Mouse (Mus musculus) myocyte (in vitro differentiated cells): Measurements from ENCODE around the gene Stx16. TPM values are rescaled to one million over a fixed set of nuclear protein-coding genes. Genes with fewer than 3 reads are reported as not detected.

Source experiments
- H3K27me3 ChIP-seq: one replicate; pipeline ENCODE4 v1.6.1; 2011; ENCODE audit not compliant: control insufficient read depth, insufficient read depth, insufficient read length
- H3K36me3 ChIP-seq: one replicate; pipeline ENCODE4 v1.6.1; 2011; ENCODE audit not compliant: control insufficient read depth, insufficient read depth
- H3K4me2 ChIP-seq: one replicate; pipeline ENCODE4 v1.6.1; 2011; ENCODE audit warnings: low read depth, control low read depth
- H3K4me3 ChIP-seq: one replicate; pipeline ENCODE4 v1.5.1; 2011; ENCODE audit warnings: mild to moderate bottlenecking, control low read depth, moderate library complexity
- H3K79me2 ChIP-seq: one replicate; pipeline ENCODE4 v1.6.1; 2011; ENCODE audit not compliant: control insufficient read depth, insufficient read depth
- H3ac ChIP-seq: one replicate; pipeline ENCODE4 v1.6.1; 2011; ENCODE audit not compliant: control insufficient read depth, insufficient read length
- CEBPB ChIP-seq: IDR thresholded peaks from 2 replicates; pipeline ENCODE4 v1.6.1; 2011; ENCODE audit warnings: mild to moderate bottlenecking, moderate library complexity; ENCODE audit not compliant: poor library complexity, insufficient read depth, severe bottlenecking
- E2F4 ChIP-seq: IDR thresholded peaks from one replicate; pipeline ENCODE4 v1.6.1; 2011; ENCODE audit warnings: mild to moderate bottlenecking, control low read depth, moderate library complexity; ENCODE audit not compliant: insufficient read depth
- MAX ChIP-seq: IDR thresholded peaks from one replicate; pipeline ENCODE4 v1.6.1; 2011; ENCODE audit warnings: low read depth, mild to moderate bottlenecking, control low read depth
- MYOD1 ChIP-seq, 3 experiments: IDR thresholded peaks; one replicate each; pipeline ENCODE4 v1.6.1; 2011; ENCODE audit warnings: control low read depth in 2 of 3, low read depth in 2 of 3, mild to moderate bottlenecking in 2 of 3, moderate library complexity in 1 of 3; ENCODE audit not compliant: insufficient read length in 2 of 3, control insufficient read depth in 1 of 3
- MYOG ChIP-seq, 3 experiments: IDR thresholded peaks; one replicate each; pipeline ENCODE4 v1.6.1; 2011; ENCODE audit warnings: control low read depth in 2 of 3, low read depth in 2 of 3, mild to moderate bottlenecking in 2 of 3; ENCODE audit not compliant: insufficient read length in 2 of 3, control insufficient read depth in 1 of 3, insufficient read depth in 1 of 3
- POLR2A ChIP-seq: IDR thresholded peaks from one replicate; pipeline ENCODE4 v1.6.1; 2011; ENCODE audit warnings: low read depth, mild to moderate bottlenecking, control low read depth, moderate library complexity; ENCODE audit not compliant: insufficient read length
- POLR2AphosphoS2 ChIP-seq: IDR thresholded peaks from one replicate; pipeline ENCODE4 v1.6.1; 2011; ENCODE audit warnings: low read depth, control low read depth; ENCODE audit not compliant: insufficient read length
- REST ChIP-seq: IDR thresholded peaks from one replicate; pipeline ENCODE4 v1.6.1; 2011; ENCODE audit warnings: mild to moderate bottlenecking, control low read depth, moderate library complexity; ENCODE audit not compliant: insufficient read depth, insufficient read length
- SRF ChIP-seq: IDR thresholded peaks from one replicate; pipeline ENCODE4 v1.6.1; 2011; ENCODE audit warnings: low read depth; ENCODE audit not compliant: control insufficient read depth, insufficient read length
- TCF12 ChIP-seq: IDR thresholded peaks from one replicate; pipeline ENCODE4 v1.6.1; 2011; ENCODE audit warnings: mild to moderate bottlenecking, control low read depth; ENCODE audit not compliant: poor library complexity, insufficient read depth, severe bottlenecking
- TCF3 ChIP-seq: IDR thresholded peaks from one replicate; pipeline ENCODE4 v1.6.1; 2011; ENCODE audit warnings: low read depth, control low read depth; ENCODE audit not compliant: insufficient read length
- USF1 ChIP-seq: IDR thresholded peaks from one replicate; pipeline ENCODE4 v1.6.1; 2011; ENCODE audit warnings: low read depth, mild to moderate bottlenecking, control low read depth, moderate library complexity
- polyA plus RNA-seq: library from polyadenylated mRNA; unstranded; fragments of >200 nt; fragmentation: generic; extraction: Trizol; gene quantifications from one replicate; pipeline ENCODE4 v1.2.1, GENCODE M21; 2012; ENCODE audit warnings: missing spikeins

The Stx16 gene
- polyA plus RNA-seq, 1 experiment: 21.9 TPM

GRCm38 (mm10) chr2:174059591-174060385, 16.3 kb upstream of the Stx16 start:
- Histone ChIP-seq H3K36me3 (no peaks in the 10 kb centered on the region), H3K4me3 (no peak overlapping the region), H3K79me2 (no peaks in the 10 kb centered on the region), H3K27me3 (no peaks in the 10 kb centered on the region), H3K4me2 (no peak overlapping the region), H3ac (no peak overlapping the region)
- TF ChIP-seq E2F4 (no peak), MYOG (IDR thresholded peaks at IDR 0.05; ENCODE audit: control insufficient read depth in 1 of 3, insufficient read depth in 1 of 3, insufficient read length in 2 of 3, low read depth in 2 of 3) (no peak), CEBPB (no peak), POLR2AphosphoS2 (no peak), POLR2A (no peak), SRF (no peak), TCF3 (no peak), REST (no peak), USF1 (no peak), MAX (no peak), MYOD1 (IDR thresholded peaks at IDR 0.05; ENCODE audit: control insufficient read depth in 1 of 3, insufficient read length in 2 of 3, low read depth in 2 of 3) (no peak), TCF12 (no peak)

- Histone ChIP-seq H3K36me3 (no peaks in the 10 kb centered on the region), H3K4me2 (no peak overlapping the region), H3K27me3 (no peaks in the 10 kb centered on the region)
Measured at GRCm38 (mm10) chr2:174061219-174061618, 14.9 kb upstream of the Stx16 start.

DNA sequence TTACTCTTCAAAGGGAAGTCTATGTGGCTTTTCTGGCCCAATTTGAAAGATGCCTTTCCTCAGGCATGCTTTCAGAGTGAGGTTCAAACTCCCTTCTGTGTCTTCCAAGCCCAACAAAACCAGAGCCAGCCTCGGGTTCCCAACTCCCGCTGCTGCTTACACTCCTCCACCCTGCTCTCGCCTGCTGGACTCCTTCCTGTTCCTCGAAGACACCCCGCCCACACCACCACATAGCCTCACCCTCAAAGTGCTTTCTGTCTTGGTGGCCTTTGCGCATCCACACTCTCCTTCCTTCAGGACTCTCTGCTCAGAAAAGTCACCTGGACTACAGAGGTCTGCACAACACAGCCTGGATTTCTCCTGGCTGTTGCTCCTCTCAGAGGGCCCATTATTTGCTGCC, 13.0 kb upstream of the Stx16 start:
- no peaks in the 10 kb centered on the region for H3K27me3 ChIP-seq
- H3ac ChIP-seq: no peak overlapping the region
- TF ChIP-seq POLR2A (no peak), REST (no peak), MYOD1 (IDR thresholded peaks at IDR 0.05; ENCODE audit: control insufficient read depth in 1 of 3, insufficient read length in 2 of 3, low read depth in 2 of 3) (no peak), SRF (no peak), MAX (no peak), MYOG (IDR thresholded peaks at IDR 0.05; ENCODE audit: control insufficient read depth in 1 of 3, insufficient read depth in 1 of 3, insufficient read length in 2 of 3, low read depth in 2 of 3) (no peak), POLR2AphosphoS2 (no peak), TCF12 (no peak), USF1 (no peak), CEBPB (no peak), TCF3 (no peak)
- H3K4me3 ChIP-seq: no peak overlapping the region
- H3K36me3 ChIP-seq: no peaks in the 10 kb centered on the region
- H3K4me2 ChIP-seq: no peak overlapping the region
- no peaks in the 10 kb centered on the region for H3K79me2 ChIP-seq

More at GRCm38 (mm10) chr2:174061219-174061618, 14.9 kb upstream of the Stx16 start:
- TF ChIP-seq POLR2AphosphoS2 (no peak), USF1 (no peak)
- no peaks in the 10 kb centered on the region for H3K79me2 ChIP-seq
- no peak overlapping the region for H3ac ChIP-seq
- H3K4me3 ChIP-seq: no peak overlapping the region

GRCm38 (mm10) chr2:174063527-174064211, 12.4 kb upstream of the Stx16 start:
- Histone ChIP-seq H3ac (no peak overlapping the region), H3K4me3 (no peak overlapping the region), H3K4me2 (no peak overlapping the region), H3K79me2 (no peaks in the 10 kb centered on the region), H3K36me3 (no peaks in the 10 kb centered on the region), H3K27me3 (no peaks in the 10 kb centered on the region)
- no peak for TF ChIP-seq POLR2AphosphoS2
- TF ChIP-seq MAX: no peak
- no peak for TF ChIP-seq REST
- TF ChIP-seq CEBPB: no peak
- TF ChIP-seq SRF: no peak
- no peak for TF ChIP-seq POLR2A
- TF ChIP-seq E2F4: no peak

GRCm38 (mm10) chr2:174067793-174068419, 8.2 kb upstream of the Stx16 start:
- TF ChIP-seq TCF12 (no peak), MAX (no peak), TCF3 (no peak), USF1 (no peak), SRF (no peak), MYOG (IDR thresholded peaks at IDR 0.05; ENCODE audit: control insufficient read depth in 1 of 3, insufficient read depth in 1 of 3, insufficient read length in 2 of 3, low read depth in 2 of 3) (no peak), MYOD1 (IDR thresholded peaks at IDR 0.05; ENCODE audit: control insufficient read depth in 1 of 3, insufficient read length in 2 of 3, low read depth in 2 of 3) (no peak), POLR2A (no peak)
- H3ac ChIP-seq: no peak overlapping the region
- H3K4me2 ChIP-seq: no peak overlapping the region
- H3K79me2 ChIP-seq: no peaks in the 10 kb centered on the region
- no peaks in the 10 kb centered on the region for H3K36me3 ChIP-seq
- no peak overlapping the region for H3K4me3 ChIP-seq
- H3K27me3 ChIP-seq: no peaks in the 10 kb centered on the region
